Mouse (Mus musculus): ENCODE measurements at regions not wholly inside any gene's neighbourhood (a gene's known extent, or its start where the extent isn't known, plus 50 kb on each side); places are given as distances from the start of the nearest gene placed in this dataset.

DNA sequence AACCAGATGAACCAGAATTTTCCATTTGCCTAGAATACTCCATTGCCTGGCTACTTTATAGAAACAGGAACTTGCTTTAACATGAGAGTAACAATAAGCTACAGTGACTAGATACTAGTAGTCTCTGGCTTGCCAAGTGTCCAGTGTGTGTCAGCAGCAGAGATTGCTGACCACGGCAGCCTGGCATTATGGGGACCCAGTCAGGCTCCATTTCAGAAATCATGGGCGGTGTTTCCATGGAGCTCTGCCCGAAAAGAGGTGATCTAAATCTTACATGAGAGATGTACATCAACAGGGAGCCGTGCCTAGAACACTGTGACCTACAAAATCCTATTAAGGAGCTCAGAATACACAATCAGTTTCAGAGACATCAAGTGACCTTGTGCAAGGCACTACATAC is 160.8 kb upstream of the Bcl6 start:
- DNase-seq (ENCODE audit: low read depth): no peak

DNA sequence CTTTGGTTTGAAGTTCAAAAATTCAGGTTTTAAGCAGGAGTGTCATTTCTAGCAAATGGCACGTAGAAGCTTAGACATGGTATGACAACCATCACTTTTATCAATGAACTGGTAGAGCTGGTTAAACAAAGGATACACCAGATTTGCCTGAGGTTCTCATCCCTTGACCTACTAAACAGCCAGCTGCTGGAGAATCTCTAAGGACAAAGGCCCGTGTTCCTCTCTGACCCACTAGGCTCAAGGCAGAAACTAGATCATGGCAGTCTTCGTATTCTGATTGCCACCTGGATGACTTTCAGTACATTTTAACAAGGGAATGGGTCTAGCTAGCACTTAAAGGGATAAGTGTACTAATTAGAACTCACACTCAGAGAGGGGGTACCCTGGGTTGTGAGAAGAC is 155.2 kb upstream of the Bcl6 start:
- DNase-seq (ENCODE audit: low read depth): no peak

DNA sequence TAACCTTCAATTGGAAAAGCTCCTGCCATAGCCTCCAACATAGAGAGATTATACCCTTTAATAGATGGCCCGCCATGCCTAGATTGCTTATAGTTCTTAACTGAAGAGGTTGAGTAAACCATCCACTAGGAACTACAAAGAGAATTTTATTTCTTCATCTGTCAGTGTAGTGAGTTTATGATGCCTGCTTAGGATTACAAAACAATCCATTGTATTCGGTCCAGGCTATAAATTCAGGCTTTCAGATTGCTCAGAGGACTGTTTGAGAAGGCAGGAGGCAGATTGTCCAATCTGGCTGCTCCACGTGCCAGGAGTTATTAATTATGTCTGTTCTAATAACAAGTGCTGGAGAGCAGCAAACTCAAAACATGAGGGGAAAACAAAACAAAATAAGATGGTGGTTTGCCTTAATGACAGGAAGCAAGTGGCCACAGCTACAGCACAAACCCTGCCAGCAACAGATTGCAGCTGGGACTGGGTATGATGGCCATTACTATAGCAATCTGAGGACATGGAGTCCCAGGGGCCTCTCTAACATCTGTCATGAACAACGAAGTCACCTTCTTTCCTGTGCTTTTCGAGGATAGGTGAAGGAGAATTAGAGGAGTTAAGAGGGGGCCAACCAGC is 154.4 kb upstream of the Bcl6 start:
- DNase-seq (ENCODE audit: low read depth): peak; percentile 98

DNA sequence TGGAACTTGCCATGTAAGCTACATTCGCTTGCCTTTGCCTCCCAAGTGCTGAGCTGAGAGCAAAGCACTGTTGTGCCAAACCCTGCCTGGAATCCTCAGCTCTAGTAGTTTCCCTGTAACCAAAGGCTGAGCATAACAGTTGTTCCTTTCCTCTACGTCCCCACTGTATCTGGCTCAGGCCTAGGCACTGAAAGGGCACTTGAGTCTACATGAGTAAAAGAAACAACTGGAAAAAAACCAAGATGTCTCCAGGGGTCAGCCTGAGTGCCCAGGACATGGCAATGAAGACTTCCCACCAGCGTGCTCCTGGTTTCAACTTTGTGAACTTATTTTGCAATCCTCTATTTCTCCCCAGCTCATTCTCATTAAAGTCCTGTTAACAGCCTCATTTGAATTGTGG is 150.5 kb upstream of the Bcl6 start:
- no peak for DNase-seq (ENCODE audit: low read depth)

DNA sequence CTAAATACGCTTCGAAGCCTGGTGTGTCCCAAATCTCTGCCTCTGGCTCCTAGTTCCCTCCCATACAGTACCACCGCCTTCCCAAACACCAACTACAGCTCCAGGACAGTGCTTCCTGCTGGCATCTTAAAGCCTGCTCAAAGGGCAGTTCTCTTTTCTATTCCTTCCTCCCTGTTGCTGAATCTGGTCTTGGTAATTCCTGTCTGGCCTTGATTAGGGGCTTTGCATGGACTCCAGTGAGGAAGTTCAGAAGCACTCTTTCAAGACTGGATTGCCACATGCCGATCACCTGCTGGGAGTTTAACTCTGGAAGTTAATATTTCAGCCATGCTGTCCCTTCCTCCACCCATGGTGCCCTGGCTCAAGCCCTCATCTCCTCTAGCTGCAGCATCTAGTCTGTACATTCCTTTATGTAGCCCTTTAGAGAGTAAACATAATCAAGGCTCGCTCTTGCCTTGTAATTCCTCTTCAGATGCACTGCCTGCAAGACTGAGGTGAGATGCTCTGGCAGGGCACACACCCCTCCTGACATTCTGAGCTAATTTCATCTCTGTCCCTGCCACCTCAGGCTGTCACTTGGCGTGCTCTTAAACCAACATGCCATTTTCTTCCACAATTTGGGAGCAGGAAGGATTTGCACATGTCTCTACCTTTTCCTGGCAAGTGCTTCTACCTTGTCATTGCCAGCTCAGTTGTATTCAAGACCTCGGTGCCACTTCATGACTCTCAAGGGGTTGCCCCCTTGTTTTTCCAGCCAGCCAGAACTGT is 148.8 kb upstream of the Bcl6 start:
- DNase-seq (ENCODE audit: low read depth): no peak

GRCm38 (mm10) chr16:24136483-24137148 is 148.0 kb upstream of the Bcl6 start:
- no peak for DNase-seq (ENCODE audit: low read depth)

DNA sequence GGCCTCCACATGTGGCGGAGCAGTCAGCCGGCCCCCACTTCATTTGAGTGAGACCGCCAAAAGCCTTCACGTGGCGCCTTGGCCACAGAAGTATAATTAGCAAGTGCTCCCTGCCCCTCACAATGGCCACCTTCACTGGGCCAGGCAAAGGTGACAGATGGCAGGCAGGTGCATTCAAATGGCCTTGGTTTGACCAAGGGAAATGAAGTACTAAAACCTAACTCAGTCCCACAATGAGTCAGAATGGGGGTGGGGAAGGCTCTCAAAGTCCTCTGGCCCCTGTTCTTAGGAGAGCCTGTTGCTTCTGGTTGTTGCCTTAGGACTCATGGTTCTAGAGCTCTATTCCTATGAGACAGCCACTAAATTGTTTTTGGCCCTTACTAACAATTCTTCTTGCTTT is 147.2 kb upstream of the Bcl6 start:
- no peak for DNase-seq (ENCODE audit: low read depth)

DNA sequence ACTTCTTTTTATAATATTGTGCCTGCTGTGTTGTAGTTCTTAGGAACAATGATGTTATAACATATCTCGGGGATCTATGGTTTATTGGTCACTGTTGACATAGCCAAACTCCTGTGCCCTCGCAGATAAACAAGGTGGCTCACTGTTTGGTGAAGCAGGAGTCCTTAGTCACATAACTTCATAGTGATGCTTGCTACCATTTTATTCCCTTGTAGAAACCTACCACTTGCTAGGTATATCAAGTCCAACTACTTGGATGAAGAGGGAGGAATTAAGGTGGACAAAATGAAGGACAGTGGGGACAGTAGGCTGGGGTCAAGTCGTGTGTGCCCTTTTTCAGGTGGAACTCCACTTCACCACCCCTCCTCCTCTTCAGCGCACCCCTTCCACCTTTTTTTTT is 146.7 kb upstream of the Bcl6 start:
- no peak for DNase-seq (ENCODE audit: low read depth)

DNA sequence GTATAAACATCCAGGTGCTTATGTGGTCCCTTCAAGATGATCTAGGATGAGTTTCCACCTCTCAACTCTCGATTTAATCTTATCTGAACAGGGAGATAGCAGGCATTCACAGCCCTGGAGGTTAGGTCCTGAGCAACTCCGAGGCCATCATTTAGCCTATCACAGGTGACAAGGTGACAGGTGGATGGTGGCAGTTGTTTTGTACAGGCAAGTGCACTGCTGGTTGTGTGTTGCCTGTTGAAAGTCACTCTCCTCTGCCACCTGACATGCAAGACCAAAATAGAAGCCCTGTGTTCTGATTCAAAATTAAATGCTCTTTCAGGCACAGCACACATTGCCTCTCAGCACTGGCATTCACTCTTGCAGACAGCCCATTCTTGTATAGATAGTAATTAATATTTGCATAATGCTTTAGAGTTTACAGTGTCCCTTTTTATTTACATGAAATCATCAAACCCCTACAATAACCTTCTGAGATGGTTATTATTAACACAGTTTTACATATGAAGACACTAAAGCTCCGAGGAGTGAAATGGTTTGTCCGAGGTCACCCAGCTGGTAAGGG is 145.9 kb upstream of the Bcl6 start:
- DNase-seq (ENCODE audit: low read depth): no peak

DNA sequence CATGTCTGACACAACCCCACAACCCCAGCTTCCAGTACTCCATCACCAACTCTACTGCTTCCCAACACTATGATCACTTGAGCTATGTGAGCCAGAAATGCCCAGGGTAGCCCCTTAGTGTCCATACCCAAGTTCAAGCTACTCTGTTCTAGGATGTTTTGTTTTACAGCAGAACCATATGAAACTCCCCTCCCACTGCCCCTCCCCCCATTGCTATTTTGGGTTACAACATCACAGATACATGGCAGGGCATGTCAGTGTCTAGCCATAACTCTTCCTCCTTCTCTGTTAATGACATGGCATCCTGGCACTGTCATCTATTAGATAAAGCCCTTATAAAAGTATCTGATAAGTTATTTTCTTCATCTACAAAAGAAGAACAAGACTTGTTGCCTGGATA is 142.0 kb upstream of the Bcl6 start:
- DNase-seq (ENCODE audit: low read depth): no peak

DNA sequence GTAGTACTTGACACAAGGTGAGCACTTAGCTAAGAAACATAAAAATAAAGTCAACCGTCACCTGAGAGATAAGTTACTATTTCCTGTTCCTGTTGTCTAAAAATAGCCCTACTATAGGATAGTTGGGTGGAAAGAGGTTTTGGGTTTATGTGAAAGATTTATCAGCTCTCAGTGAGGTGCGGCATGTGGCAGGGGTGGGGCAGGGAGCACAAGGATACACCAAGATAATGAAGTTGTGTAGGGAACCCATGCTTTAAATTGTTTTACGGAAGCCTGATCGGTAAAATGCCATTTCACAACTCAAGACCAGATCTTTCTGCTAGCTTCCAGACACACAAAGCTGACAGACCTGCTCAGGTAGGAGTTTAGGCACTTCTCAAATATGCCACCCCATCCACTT is 141.0 kb upstream of the Bcl6 start:
- DNase-seq (ENCODE audit: low read depth): no peak

DNA sequence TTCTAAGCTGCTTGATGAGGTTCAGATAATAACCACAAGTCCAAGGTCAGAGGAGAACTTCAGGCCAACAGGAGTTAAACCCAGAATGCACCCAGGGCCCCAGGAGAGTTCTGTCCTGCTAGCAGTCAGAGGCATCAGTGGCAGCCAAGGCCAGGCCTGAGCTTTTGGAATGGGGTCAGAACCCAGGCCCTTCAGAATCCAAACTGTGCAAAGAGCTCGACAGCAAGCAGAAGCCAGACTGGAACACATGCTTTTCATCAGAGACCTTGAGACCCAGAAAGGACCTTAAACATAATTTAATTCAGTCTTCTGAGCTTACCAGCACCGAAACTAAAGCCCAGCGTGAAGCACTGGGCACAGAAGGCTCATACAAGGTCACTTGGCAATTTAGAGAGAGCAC is 139.9 kb upstream of the Bcl6 start:
- DNase-seq (ENCODE audit: low read depth): no peak

- no peak for DNase-seq (ENCODE audit: low read depth)
Measured at GRCm38 (mm10) chr16:24124766-24125165, 136.1 kb upstream of the Bcl6 start.

- DNase-seq (ENCODE audit: low read depth): peak; percentile 93
Measured at GRCm38 (mm10) chr16:24124083-24124482, 135.4 kb upstream of the Bcl6 start.

GRCm38 (mm10) chr16:24121633-24122032 is 133.0 kb upstream of the Bcl6 start:
- DNase-seq (ENCODE audit: low read depth): no peak

- DNase-seq (ENCODE audit: low read depth): peak; percentile 95
Measured at GRCm38 (mm10) chr16:24120836-24121235, 132.2 kb upstream of the Bcl6 start.

DNA sequence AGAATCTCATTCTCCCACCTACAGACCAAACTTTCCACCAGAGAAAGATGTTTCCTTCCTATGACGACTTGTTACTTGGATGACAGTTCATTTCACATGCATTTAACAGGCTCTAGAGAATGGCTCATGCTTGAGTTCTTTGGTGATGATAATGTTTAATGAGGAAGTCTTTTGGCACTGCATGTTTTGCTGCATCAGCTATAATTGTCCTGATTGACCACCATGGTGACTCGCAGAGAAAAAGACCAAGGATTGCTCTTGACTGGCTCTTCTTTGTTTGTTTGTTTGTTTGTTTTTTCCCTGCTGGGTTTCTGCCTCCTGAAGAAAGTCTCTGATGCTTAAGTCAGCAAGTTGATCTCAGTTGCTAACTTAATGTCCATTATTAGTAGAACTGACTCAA is 129.8 kb upstream of the Bcl6 start:
- no peak for DNase-seq (ENCODE audit: low read depth)

GRCm38 (mm10) chr16:24102854-24103690 is 114.4 kb upstream of the Bcl6 start:
- no peak for DNase-seq (ENCODE audit: low read depth)

DNA sequence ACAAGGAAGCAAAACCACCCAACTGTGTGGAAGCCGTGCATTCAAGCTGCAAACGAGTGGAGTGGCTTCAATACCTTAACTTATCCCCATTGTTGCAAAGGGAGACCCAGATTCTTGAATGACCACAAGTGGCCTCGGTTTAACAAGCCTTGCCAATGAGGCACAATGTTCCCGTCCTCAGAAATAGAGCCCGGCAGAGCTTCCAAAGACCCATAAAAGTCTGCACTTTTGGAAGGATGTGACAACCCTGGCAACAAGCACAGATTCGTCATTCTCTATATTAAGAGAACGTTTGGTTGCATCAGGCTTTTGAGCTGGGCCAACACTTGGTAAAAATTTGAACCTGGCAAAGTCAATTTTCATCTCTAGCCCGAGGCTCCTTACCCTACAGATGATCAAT is 108.9 kb upstream of the Bcl6 start:
- DNase-seq (ENCODE audit: low read depth): no peak

DNA sequence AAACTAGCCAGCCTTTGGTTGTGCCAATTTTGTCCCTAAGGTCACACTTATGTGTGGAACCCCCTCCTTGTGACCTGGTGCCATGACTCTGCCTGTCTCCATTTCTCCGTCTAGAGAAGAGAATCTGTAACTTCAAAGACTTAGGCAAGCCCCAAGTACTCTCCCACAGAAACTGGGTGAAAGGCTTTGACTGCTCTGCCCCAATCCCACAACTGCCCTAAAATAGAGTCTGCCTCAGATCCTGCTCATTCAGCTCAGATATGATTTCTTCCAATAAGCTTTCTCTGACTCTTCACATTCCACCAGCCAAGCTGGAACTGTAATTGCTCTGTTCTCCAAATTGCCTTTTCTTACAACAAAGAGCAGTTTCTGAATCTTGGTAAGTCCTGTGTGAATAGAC is 107.4 kb upstream of the Bcl6 start:
- DNase-seq (ENCODE audit: low read depth): no peak

DNA sequence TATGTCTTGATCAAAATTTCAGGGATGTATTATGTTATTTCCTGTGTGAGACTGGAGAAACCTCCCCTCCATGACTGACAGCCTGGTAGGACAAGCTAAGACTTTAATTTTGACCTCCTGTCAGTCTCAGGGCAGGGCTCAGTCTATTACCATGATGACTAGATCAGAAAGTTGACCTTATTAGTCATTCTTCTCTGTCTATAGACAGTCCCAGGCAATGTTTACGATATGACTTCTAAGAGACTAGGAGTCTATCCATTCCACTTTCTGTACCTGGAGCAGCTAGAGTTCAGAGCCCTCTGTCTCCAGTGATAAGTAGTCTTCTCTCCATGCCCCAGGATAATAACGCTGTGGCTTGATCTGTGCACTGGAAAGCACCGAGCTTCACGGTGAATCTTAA is 107.0 kb upstream of the Bcl6 start:
- DNase-seq (ENCODE audit: low read depth): no peak

DNA sequence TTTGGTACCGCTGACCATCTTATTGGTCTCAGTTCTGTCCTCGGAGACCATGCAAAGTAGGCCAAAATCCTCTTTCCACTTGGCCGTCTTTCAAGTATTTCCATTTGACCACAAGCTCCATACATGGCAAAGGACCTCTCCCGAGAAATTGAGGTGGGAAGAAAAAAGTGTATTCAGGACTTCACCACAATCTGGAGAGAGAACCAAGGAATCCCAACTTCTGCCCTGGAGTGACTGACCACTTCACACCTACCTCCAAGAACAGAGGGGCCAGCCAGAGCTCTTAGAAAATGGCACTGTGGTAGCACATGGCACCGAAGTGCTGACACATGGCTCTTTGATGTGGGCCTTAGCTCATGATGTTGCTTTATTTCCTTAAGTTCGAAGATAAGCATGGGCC is 105.9 kb upstream of the Bcl6 start:
- no peak for DNase-seq (ENCODE audit: low read depth)
